Mouse (Mus musculus) kidney, adult 8-10 months (tissue): ENCODE results near the gene Artn.

ENCODE experiments used
- DNase-seq, 2 experiments: peaks; one replicate each; pipeline ENCODE4 v3.0.0; 2022

Artn gene

DNA sequence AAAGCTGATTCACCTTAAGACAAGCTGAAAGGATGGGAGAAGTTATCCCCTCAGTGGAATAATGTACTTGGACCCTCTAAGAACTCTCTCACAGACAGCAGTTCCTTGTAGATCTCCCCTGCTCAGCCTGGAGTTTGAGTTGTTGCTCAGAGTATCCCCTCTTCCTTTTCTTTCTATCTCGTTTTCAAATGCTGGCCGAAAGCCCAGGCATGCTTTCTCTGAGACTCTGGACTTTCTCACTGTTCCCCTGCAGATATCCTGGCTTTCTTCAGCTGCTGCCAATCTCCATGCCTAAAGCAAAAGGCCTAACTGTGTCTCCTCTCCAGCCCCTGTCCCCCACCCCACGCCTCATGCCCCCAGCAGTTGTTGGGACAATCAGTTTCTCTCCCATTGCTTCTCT is 11.3 kb downstream of the Artn start:
- peak; percentile 24 to 43 for DNase-seq

DNA sequence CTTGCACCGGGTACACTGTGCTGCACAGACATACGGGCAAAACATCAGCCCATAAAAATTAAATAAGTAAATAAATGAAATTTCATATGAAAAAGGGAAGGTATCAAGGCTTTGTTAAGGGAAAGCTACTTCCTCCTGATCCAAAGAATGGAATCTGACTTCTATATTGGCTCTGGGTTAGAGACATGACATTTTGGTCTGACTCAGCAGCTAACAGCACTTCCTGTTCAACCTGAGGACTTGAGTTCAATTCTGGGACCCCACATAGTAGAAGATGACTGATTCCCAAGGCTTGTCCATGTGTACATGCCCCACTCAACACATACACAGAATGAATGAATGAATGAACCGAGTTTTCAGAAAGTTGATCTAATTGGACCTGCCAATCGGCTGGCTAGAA is 11.7 kb downstream of the Artn start:
- DNase-seq = no peak

DNA sequence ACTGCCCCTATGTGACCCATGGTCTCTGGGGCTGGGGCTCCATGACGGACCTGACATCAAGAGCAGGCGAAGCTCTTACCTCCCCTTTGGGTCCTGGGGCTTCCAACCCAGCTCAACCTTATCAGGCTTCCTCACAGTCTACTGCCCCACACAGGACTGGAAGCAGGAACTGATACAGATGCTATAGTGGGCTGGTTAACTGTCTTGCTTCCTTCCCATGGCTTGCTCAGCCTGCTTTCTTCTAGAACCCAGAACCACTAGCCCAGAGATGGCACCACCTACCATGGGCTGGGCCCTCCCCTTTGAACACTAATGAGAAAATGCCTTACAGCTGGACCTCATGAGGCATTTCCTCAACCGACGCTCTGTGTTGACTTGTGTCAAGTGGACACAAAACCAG is 12.2 kb downstream of the Artn start:
- DNase-seq = no peak

- no peak for DNase-seq
Measured at GRCm38 (mm10) chr4:117916386-117916785, 13.2 kb downstream of the Artn start.

GRCm38 (mm10) chr4:117915489-117916105 is 14.0 kb downstream of the Artn start:
- no peak for DNase-seq

GRCm38 (mm10) chr4:117914591-117915442 is 14.7 kb downstream of the Artn start, which contains the start of gene Ipo13:
TSS of gene Ipo13 (minus strand) at chr4:117914999.
- DNase-seq = peak; percentile 90

GRCm38 (mm10) chr4:117914031-117914430 is 15.5 kb downstream of the Artn start:
- DNase-seq = no peak

DNA sequence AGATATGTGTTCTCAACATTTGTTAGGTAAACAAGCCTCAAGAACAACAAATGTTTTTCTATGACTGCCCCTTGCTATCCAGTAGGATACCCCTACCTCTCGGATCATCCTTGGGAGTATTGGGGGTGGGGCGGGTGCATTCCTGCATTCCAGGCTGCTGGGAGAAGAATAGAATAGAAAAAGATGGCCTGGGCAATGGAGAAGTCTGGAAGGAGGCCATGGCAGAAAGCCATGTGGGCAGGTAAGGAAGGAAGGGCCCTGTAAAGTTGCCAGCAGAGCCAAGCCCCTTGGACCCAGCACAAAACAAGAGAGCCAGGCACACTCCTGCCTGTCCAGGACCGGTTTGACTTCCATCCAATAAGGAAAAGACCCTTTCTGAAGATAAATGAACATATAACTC is 16.1 kb downstream of the Artn start:
- peak; percentile 70 to 77 for DNase-seq

DNA sequence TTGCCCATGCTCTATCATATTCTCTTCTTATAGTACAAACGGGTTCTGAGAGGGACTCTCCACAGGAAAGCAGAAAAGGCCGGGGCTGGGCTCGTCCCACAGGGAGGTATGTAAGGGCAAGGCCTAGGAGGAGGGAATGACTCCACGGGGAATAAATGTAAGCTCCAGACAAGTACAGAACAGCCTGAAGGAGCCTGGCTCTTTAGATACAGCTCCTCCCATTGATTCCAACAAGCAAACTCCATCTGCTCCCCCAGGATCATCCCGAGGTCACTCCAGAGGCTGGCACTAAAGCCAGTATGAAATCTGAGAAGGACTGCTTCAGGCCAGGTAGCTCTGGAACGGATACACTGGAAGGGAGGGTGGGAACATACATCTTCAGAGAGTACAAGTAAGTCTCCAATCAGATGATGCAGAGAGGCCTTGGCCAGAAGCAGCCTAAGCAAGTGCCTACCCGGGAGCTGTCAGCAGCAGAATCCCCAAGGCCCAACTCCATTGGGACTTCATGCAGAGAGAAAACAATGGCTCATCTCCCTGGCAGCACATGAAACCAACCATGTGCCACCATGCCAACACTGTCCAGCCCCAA is 16.8 kb downstream of the Artn start:
- no peak for DNase-seq

GRCm38 (mm10) chr4:117912131-117912561 is 17.4 kb downstream of the Artn start:
- DNase-seq = no peak

- DNase-seq = no peak
Measured at GRCm38 (mm10) chr4:117908834-117909453, 20.6 kb downstream of the Artn start.

GRCm38 (mm10) chr4:117906196-117906595 is 23.4 kb downstream of the Artn start:
- no peak for DNase-seq

DNA sequence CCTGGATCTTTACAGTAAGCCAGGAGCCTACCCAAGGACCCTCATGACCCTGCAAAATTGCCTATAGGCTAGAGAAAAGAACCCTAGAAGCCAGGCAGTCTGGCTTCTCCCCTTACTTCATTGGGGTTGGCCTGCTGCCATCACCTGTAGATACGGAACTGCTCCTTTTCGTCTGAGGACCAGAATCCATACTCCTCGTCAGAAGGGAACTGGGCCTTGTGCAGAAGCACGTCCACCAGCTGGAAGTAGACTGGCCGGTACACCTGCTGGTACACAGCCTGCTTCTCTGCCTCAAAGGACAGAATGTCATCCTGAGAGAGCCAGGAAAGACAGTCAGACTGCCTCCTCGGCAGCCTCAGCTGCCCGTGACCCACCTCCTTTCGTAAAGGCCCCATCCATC is 24.8 kb downstream of the Artn start:
- DNase-seq = no peak

DNA sequence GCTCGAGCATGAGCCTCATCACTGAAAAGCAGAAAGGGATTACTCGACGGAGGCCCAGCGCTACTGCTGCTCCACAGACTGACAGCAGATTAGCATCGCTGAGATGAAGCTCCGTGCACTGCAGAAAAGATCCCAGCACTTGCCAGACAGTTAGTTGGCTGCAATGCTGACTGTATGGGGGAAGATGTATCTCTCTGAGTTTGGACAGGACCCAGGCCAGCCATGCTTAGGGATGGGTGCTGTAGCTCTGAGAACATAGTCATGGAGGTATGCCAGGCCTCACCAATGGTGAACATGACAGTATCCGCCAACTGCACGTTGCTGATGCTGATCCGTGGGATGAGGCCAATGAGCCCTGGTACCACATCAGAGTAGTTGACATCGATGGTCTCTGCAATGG is 25.5 kb downstream of the Artn start:
- DNase-seq = no peak

GRCm38 (mm10) chr4:117898111-117898510 is 31.5 kb downstream of the Artn start:
- no peak for DNase-seq

- DNase-seq = no peak
Measured at GRCm38 (mm10) chr4:117896031-117896430, 33.5 kb downstream of the Artn start.

DNA sequence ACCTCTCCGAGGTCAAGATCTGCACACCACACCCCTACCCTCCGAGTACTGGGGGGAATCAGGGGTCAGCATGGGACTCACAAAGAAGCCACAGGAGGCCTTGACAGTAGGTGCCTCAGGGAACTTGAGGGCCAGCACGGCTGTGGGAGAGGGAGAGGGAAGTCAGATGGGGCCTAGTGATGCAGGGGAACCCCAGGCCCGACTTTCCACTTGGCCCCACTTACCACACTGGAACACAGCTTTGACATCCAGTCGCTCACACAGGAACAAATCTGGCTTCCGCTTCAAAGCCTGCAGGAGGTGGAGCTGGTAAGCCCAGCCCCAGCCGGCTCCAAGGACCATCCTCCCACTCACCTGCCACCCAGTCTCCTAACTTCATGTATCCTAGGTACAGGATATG is 34.2 kb downstream of the Artn start:
- no peak for DNase-seq

GRCm38 (mm10) chr4:117894601-117895000 is 35.0 kb downstream of the Artn start:
- no peak for DNase-seq

GRCm38 (mm10) chr4:117893376-117893775 is 36.2 kb downstream of the Artn start:
- DNase-seq = peak in 1 of 2 experiments; percentile 62

GRCm38 (mm10) chr4:117891738-117892161 is 37.8 kb downstream of the Artn start, which contains the start of gene Dph2:
TSS of gene Dph2 (minus strand) at chr4:117892032.
- DNase-seq = peak; percentile 87

DNA sequence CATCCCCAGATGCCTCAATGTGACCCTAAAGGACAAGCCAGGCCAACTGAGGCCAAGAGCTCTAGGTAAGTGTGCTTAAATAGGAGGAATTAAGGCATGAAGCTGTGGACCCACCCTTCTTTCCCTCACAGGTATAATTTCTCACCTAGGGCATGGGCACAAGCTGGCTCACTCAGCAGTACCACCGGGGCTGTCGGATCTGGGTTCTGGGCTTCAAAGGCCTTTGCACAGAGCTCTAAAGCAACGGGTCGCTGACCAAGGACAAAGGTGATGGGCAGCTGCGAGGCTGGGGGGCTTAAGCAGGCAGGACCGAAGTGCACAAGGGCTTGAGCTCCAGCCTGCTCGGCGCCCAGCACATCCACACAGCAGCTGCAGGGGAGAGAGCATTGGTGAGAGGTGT is 38.8 kb downstream of the Artn start:
- DNase-seq = no peak

- no peak for DNase-seq
Measured at GRCm38 (mm10) chr4:117890031-117890430, 39.5 kb downstream of the Artn start.

DNA sequence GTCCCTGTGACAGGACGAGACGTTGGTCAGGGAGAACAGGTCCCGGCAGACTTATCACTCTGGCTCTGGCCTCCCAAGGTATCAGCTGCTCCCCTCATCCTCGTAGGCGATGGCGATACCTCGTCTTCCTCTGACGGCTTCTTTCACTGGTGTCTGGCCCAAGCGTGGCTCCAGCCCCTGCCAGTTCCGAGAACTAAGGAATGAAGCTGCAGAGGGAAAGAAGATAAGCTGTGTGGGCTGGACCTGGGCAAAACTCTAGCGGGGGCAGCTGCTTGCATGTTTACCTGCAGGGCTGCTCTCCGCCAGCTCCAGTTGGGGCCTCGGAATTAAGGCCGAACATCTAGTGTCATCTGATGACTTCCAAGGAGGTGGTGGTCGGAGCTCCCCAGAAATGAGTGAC is 40.1 kb downstream of the Artn start:
- no peak for DNase-seq
